Mouse (Mus musculus) monocyte, adult 2 months (primary cell): ENCODE results near the gene Hmg20a.

Experiments
- DNase-seq, 2 experiments: peaks; one replicate each; pipeline ENCODE4 v3.0.0; 2022; ENCODE audit warnings: low spot score in 2 of 2, low read depth in 1 of 2

Hmg20a gene

GRCm38 (mm10) chr9:56417948-56418737 lies at the start of gene Hmg20a, which contains the start of gene Peak1:
TSS of gene Hmg20a (plus strand) at chr9:56418609.
TSS of gene Peak1 (minus strand) at chr9:56418067.
- peak; percentile 100 for DNase-seq

GRCm38 (mm10) chr9:56368814-56369213 lies 49.6 kb upstream of the Hmg20a start:
- no peak for DNase-seq

- no peak for DNase-seq
Measured at GRCm38 (mm10) chr9:56370710-56371109, 47.7 kb upstream of the Hmg20a start.

- no peak for DNase-seq
Measured at GRCm38 (mm10) chr9:56374401-56374800, 44.0 kb upstream of the Hmg20a start.

GRCm38 (mm10) chr9:56382786-56383185 lies 35.6 kb upstream of the Hmg20a start:
- DNase-seq, result no peak

GRCm38 (mm10) chr9:56392857-56393256 lies 25.6 kb upstream of the Hmg20a start:
- no peak for DNase-seq

- no peak for DNase-seq
Measured at GRCm38 (mm10) chr9:56396306-56396705, 22.1 kb upstream of the Hmg20a start.

GRCm38 (mm10) chr9:56404619-56405018 lies 13.8 kb upstream of the Hmg20a start:
- no peak for DNase-seq

- no peak for DNase-seq
Measured at GRCm38 (mm10) chr9:56409928-56410327, 8.5 kb upstream of the Hmg20a start.

GRCm38 (mm10) chr9:56412716-56413115 lies 5.7 kb upstream of the Hmg20a start:
- DNase-seq, result no peak

- no peak for DNase-seq
Measured at GRCm38 (mm10) chr9:56414322-56414721, 4.1 kb upstream of the Hmg20a start.

GRCm38 (mm10) chr9:56415393-56415792 lies 3.0 kb upstream of the Hmg20a start:
- no peak for DNase-seq

- no peak for DNase-seq
Measured at GRCm38 (mm10) chr9:56415935-56416607, 2.3 kb upstream of the Hmg20a start.

GRCm38 (mm10) chr9:56417415-56417947 lies 928 bp upstream of the Hmg20a start:
- DNase-seq, result peak; percentile 40 to 68

GRCm38 (mm10) chr9:56418738-56419239 lies 380 bp downstream of the Hmg20a start:
- peak; percentile 31 to 67 for DNase-seq

- DNase-seq, result no peak
Measured at GRCm38 (mm10) chr9:56420236-56420635, 1.8 kb downstream of the Hmg20a start.

GRCm38 (mm10) chr9:56420892-56421601 lies 2.6 kb downstream of the Hmg20a start:
- DNase-seq, result no peak

GRCm38 (mm10) chr9:56421991-56422390 lies 3.6 kb downstream of the Hmg20a start:
- DNase-seq, result no peak

GRCm38 (mm10) chr9:56424861-56425260 lies 6.5 kb downstream of the Hmg20a start:
- DNase-seq, result no peak

GRCm38 (mm10) chr9:56435821-56436526 lies 17.6 kb downstream of the Hmg20a start:
- DNase-seq, result no peak
